Mouse (Mus musculus) testis, adult 2 months (tissue): ENCODE data around the gene Manbal. TPM values are rescaled to one million over a fixed set of nuclear protein-coding genes. Genes with fewer than 3 reads are reported as not detected.

Experiments used
- H3K27ac ChIP-seq: fragments of 200-500 bp; 2 replicates; pipeline ENCODE4 v1.5.1; 2012; ENCODE audit warnings: low read depth, low read length; ENCODE audit not compliant: control insufficient read depth, insufficient read depth
- H3K27me3 ChIP-seq: fragments of 200-500 bp; 2 replicates; pipeline ENCODE4 v1.6.1; 2012; ENCODE audit warnings: mild to moderate bottlenecking, low read length, moderate library complexity; ENCODE audit not compliant: control insufficient read depth, insufficient read depth
- H3K36me3 ChIP-seq: fragments of 200-500 bp; 2 replicates; pipeline ENCODE4 v1.6.1; 2012; ENCODE audit warnings: mild to moderate bottlenecking, low read length; ENCODE audit not compliant: control insufficient read depth, insufficient read depth
- H3K4me1 ChIP-seq: fragments of 200-500 bp; 2 replicates; pipeline ENCODE4 v1.6.1; 2012; ENCODE audit warnings: low read length; ENCODE audit not compliant: control insufficient read depth, insufficient read depth
- H3K4me3 ChIP-seq: fragments of 200-500 bp; 2 replicates; pipeline ENCODE4 v1.5.1; 2012; ENCODE audit warnings: low read depth, mild to moderate bottlenecking, low read length, moderate library complexity, mixed read lengths; ENCODE audit not compliant: control insufficient read depth
- CTCF ChIP-seq: fragments of 200-500 bp; IDR thresholded peaks from 2 replicates; pipeline ENCODE4 v1.5.1; 2012; ENCODE audit warnings: low read depth, mild to moderate bottlenecking, inconsistent platforms, low read length, moderate library complexity; ENCODE audit not compliant: control insufficient read depth, insufficient read depth, insufficient replicate concordance
- POLR2A ChIP-seq: fragments of 200-500 bp; IDR thresholded peaks from 2 replicates; pipeline ENCODE4 v1.6.1; 2012; ENCODE audit warnings: low read depth, mild to moderate bottlenecking, inconsistent platforms, low read length, moderate library complexity; ENCODE audit not compliant: control insufficient read depth
- polyA plus RNA-seq: library from polyadenylated mRNA; depleted of rRNA; stranded (reverse); fragments of >200 nt; gene quantifications from 2 replicates; pipeline ENCODE4 v1.2.3, GENCODE M21; 2012

Manbal gene
- polyA plus RNA-seq, 1 experiment: 22.5 TPM

GRCm38 (mm10) chr2:157429735-157430134, 62.3 kb downstream of the Manbal start:
- Histone ChIP-seq H3K36me3 (no peaks in the 10 kb centered on the region), H3K4me3 (no peak overlapping the region), H3K4me1 (peaks cover 5% of the 10 kb centered on the region; the same call in 1 of the 2 replicates), H3K27me3 (no peaks in the 10 kb centered on the region), H3K27ac (no peak overlapping the region)
- TF ChIP-seq CTCF (no peak), POLR2A (no peak)

DNA sequence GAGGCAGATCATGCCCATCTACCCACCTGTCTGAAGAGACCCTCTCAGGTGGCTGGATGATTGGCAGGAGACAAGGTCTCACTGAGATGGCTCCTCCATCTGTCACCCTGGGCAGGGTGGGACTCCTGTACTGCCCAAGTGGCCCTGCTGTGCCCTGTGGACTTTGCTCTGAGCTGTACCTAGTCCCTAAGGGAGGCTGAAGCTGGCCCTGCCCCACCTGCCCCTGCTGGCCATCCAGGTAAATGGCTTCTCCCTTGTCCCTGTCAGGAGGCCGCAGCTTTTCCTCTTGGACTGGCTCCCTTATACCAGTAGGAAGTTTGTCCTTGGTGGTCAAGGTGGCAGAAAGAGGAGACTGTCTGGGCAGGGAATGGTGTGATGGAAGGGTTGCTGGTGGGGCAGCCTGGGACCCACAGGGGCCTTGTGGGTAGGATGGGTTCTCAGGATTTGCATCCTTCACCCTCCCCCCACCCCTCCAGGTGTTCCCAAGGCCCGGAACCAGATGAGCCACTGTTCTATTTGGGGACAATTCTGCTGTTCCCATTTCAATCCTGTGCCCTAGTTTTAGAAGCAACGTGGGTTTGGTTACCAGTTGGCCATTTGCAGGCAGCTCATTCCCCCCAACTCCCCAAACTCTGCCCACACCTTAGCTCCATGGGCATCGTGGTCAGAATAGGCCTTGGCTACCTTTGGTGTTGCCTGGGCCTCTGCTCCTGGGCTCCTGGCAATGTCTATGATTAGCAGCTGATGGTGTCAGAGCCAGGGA, 63.5 kb downstream of the Manbal start:
- Histone ChIP-seq H3K4me3 (no peak overlapping the region), H3K4me1 (peaks cover 5% of the 10 kb centered on the region; the same call in 1 of the 2 replicates), H3K27ac (no peak overlapping the region), H3K36me3 (no peaks in the 10 kb centered on the region), H3K27me3 (no peaks in the 10 kb centered on the region)
- TF ChIP-seq POLR2A: no peak
- TF ChIP-seq CTCF: no peak

GRCm38 (mm10) chr2:157431912-157432311, 64.5 kb downstream of the Manbal start:
- no peak overlapping the region for H3K4me3 ChIP-seq
- no peak overlapping the region for H3K27ac ChIP-seq
- TF ChIP-seq POLR2A: no peak
- H3K27me3 ChIP-seq: no peaks in the 10 kb centered on the region
- no peaks in the 10 kb centered on the region for H3K36me3 ChIP-seq
- peaks cover 5% of the 10 kb centered on the region; the same call in 1 of the 2 replicates for H3K4me1 ChIP-seq

DNA sequence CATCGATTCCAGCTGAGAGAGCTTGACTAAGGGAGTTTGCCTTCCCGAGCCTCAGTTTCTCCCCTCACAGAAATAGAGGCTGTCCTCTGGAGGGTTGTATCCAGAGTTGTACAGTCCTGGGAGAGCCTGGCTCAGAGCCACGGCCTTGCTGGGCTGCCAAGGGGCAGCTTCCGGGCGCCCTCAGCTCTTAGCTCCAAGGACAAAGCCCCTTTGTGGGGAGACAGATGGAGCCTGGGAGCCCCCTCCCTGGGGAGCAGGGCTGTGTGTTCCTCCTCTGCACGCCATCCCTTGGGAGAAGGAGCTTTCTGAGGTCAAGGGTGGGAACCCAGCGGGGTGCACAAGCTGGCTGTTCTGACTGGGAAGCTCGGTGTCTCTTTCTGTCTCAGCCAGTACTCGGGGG, 65.1 kb downstream of the Manbal start:
- Histone ChIP-seq H3K36me3 (no peaks in the 10 kb centered on the region), H3K4me3 (no peak overlapping the region), H3K4me1 (peaks cover 5% of the 10 kb centered on the region; the same call in 1 of the 2 replicates), H3K27me3 (no peaks in the 10 kb centered on the region), H3K27ac (no peak overlapping the region)
- TF ChIP-seq POLR2A: no peak
- no peak for TF ChIP-seq CTCF

- Histone ChIP-seq H3K4me3 (no peak overlapping the region), H3K27ac (no peak overlapping the region), H3K4me1 (peaks cover 5% of the 10 kb centered on the region; the same call in 1 of the 2 replicates), H3K27me3 (no peaks in the 10 kb centered on the region), H3K36me3 (no peaks in the 10 kb centered on the region)
- no peak for TF ChIP-seq POLR2A
- TF ChIP-seq CTCF: no peak
Observed at GRCm38 (mm10) chr2:157434041-157434440, 66.6 kb downstream of the Manbal start.

DNA sequence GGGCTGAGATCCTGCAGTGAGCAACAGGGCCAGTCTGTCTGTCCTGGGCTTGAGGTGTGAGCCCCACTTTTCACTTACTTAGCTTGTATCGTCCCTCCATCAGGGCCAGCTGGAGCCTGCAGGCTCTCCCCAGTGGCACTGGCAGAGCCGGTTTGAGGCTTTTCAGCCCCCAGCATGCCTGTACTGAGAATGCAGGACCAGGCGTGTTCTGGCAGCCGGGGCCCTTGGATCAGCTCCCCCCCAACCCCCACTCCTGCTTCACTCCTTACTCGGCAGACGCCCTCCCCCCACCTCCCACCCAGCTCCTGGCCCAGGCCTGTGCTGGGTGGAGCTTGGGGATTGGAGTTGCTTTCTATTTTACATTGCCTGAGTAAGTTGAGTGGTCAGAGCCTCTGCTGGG, 67.1 kb downstream of the Manbal start:
- Histone ChIP-seq H3K36me3 (no peaks in the 10 kb centered on the region), H3K4me3 (no peak overlapping the region), H3K27me3 (no peaks in the 10 kb centered on the region), H3K4me1 (peaks cover 4% of the 10 kb centered on the region; the same call in 1 of the 2 replicates), H3K27ac (no peak overlapping the region)
- TF ChIP-seq POLR2A: no peak
- TF ChIP-seq CTCF: no peak

- Histone ChIP-seq H3K4me1 (0 out of 2 replicates have a peak, but pooled peaks cover 2% of the 10 kb centered on the region), H3K36me3 (no peaks in the 10 kb centered on the region), H3K27ac (no peak overlapping the region), H3K27me3 (no peaks in the 10 kb centered on the region), H3K4me3 (no peak overlapping the region)
- no peak for TF ChIP-seq CTCF
- no peak for TF ChIP-seq POLR2A
Observed at GRCm38 (mm10) chr2:157436496-157436895, 69.1 kb downstream of the Manbal start.
